Comparison of ENCODE assay signal across 16 mouse cellular contexts in genomic region chr16:78517171-78517570, GRCm38 (mm10). TPM values are rescaled to one million over a fixed set of nuclear protein-coding genes. Genes with fewer than 3 reads are reported as not detected.
A peak's percentile ranks its signal among the peaks of the same experiment; 100 is the strongest.
DNase-seq lines count a peak whose midpoint lies in the region.
"Had no signal": no experiment of that assay in that cellular context is flagged by ENCODE, and none has a peak within 500 bp of the region (broad histone marks: within the 10 kb centered on the region; RNA-seq: fewer than 3 reads in every experiment).

No protein-coding gene starts in this region.

- DNase-seq in R1 (ENCODE audit: low read depth, low spot score) (peak; percentile 76), ZHBTc4 (ENCODE audit: low read depth, low spot score) (peak; percentile 72)
- DNase-seq in embryo, embryonic 9.5 days (ENCODE audit: extremely low spot score), result no peak
- no peak for DNase-seq in cerebellum, postnatal 25 days
- DNase-seq in gastrocnemius, adult 18-20 months (ENCODE audit: low spot score), result no peak
- DNase-seq: adrenal gland, adult 2 months; adrenal gland, postnatal 10 days; adrenal gland, postnatal 25 days; cerebellum, adult 11 months; cerebellum, adult 18-20 months; cerebellum, adult 9-10 months; cerebellum, postnatal 10 days; cerebellum, postnatal 36 days; embryo, embryonic 11 days; forebrain, postnatal 0 days had no signal

RNA-seq across cellular contexts. Expression of gene D16Ertd472e, which starts 59.3 kb away (rescaled TPM):
- 1 to 10 TPM; 2.3 to 2.6 TPM for total RNA-seq in gastrocnemius, adult 18-20 months (2021)
- total RNA-seq: G1E had no signal

Comparison
In these comparisons a context has a peak if more than half of its experiments do, and no peak if none do; other contexts are left out.
1. DNase-seq: peak in R1 (single experiment) and ZHBTc4 (single experiment); none in embryo, embryonic 9.5 days (single experiment), cerebellum, postnatal 25 days (0 of 2) and gastrocnemius, adult 18-20 months (single experiment).